Mouse (Mus musculus) G1E (cell line): ENCODE results near the gene Fam198b.

Source experiments
- CTCF ChIP-seq: IDR thresholded peaks from 2 replicates; pipeline ENCODE4 v1.5.1; 2012; ENCODE audit warnings: low read depth, low read length, inconsistent platforms, mixed read lengths
- GATA1 ChIP-seq: IDR thresholded peaks from 2 replicates; pipeline ENCODE4 v1.6.1; 2012; ENCODE audit warnings: borderline replicate concordance, low read length, inconsistent platforms, mixed read lengths
- TAL1 ChIP-seq: conservative IDR thresholded peaks from 2 replicates; pipeline ENCODE4 v1.6.1; 2012; ENCODE audit warnings: low read depth, low read length, inconsistent platforms, mixed read lengths

DNA sequence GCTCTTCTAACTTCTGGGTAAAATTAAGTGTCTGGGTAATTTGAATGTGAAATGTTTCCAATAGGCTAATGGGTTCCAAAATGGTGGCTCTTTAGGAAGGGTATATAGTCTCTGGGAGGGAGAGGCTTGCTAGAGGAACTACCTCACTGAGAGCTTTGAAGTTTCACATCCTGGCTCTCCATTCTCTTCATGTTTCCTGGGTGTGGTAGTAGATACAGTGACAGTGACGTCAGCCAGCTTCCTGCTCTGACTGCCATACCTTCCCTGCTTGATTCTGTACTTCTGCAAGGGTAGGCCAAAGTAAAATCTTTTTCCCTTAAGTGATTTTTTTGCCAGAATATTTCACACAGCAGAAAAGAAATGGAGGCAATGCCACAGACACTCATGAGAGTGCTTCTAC lies 100.2 kb downstream of the Fam198b start:
- TF ChIP-seq TAL1 (no peak), CTCF (no peak), GATA1 (no peak)
